Mouse (Mus musculus) C2C12 (cell line): ENCODE results near the gene Tsfm.

ENCODE experiments used
- CEBPB ChIP-seq: IDR thresholded peaks from one replicate; pipeline ENCODE4 v1.6.1; 2011; ENCODE audit warnings: low read depth, mild to moderate bottlenecking, control low read depth, moderate library complexity
- CTCF ChIP-seq: IDR thresholded peaks from one replicate; pipeline ENCODE4 v1.5.1; 2011; ENCODE audit not compliant: control insufficient read depth, insufficient read depth, insufficient read length
- USF1 ChIP-seq: IDR thresholded peaks from one replicate; pipeline ENCODE4 v1.6.1; 2011; ENCODE audit warnings: low read depth, mild to moderate bottlenecking, control low read depth, moderate library complexity

DNA sequence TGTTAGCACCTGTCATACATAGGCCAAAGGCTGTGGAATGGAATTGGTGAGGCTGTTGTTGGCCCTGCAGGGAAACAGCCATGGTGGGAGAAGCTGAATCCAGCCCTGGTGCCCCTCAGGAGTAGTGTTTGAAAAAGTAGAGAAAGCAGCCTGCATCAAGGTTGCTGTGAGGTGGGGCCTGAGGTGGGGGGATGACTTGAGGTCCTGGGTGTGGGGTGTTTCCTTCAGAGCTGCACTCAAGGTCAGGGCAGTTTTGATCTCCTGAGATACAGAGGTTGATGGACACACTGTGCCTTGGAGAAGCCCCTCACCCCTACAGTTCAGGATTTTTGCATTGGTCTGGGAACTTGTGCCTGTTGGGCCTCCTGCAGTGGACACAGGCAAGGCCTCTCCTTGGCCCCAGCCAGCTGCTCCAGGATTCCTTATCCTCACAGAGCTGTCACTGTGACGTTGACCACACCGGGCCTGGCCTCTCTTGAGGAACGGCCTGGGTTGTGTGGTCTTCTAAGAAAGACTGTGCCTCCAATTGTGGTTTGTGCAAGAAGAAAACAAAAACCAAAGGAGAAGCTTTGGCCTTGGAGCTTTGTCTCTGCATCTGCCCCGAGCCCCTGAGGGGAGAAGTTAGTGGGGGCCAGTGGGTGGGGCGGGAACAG, 42.0 kb downstream of the Tsfm start:
- TF ChIP-seq CTCF (no peak), USF1 (no peak), CEBPB (no peak)
